Mouse (Mus musculus): ENCODE data around the gene Mbd3.
A peak's percentile ranks its signal among the peaks of the same experiment; 100 is the strongest.

Mbd3 gene

GRCm38 (mm10) chr10:80423562-80423961 lies 24.2 kb upstream of the Mbd3 start:
- DNase-seq = peak in 1 of 2 experiments; percentile 39

GRCm38 (mm10) chr10:80421651-80422472 lies 22.5 kb upstream of the Mbd3 start:
- no peak for DNase-seq

- DNase-seq = no peak
Observed at GRCm38 (mm10) chr10:80421208-80421607, 21.9 kb upstream of the Mbd3 start.

- no peak for DNase-seq
Observed at GRCm38 (mm10) chr10:80420729-80421128, 21.4 kb upstream of the Mbd3 start.

- no peak for DNase-seq
Observed at GRCm38 (mm10) chr10:80419419-80419818, 20.1 kb upstream of the Mbd3 start.

GRCm38 (mm10) chr10:80418311-80418710 lies 19.0 kb upstream of the Mbd3 start:
- DNase-seq = peak; percentile 34 to 60

- no peak for DNase-seq
Observed at GRCm38 (mm10) chr10:80417841-80418240, 18.5 kb upstream of the Mbd3 start.

- no peak for DNase-seq
Observed at GRCm38 (mm10) chr10:80417371-80417770, 18.0 kb upstream of the Mbd3 start.

GRCm38 (mm10) chr10:80415566-80415965 lies 16.2 kb upstream of the Mbd3 start:
- no peak for DNase-seq

- no peak for DNase-seq
Observed at GRCm38 (mm10) chr10:80412656-80413541, 13.5 kb upstream of the Mbd3 start.

- no peak for DNase-seq
Observed at GRCm38 (mm10) chr10:80407924-80408323, 8.6 kb upstream of the Mbd3 start.

- DNase-seq = peak; percentile 94
Observed at GRCm38 (mm10) chr10:80406684-80407501, 7.5 kb upstream of the Mbd3 start, which contains the start of gene Uqcr11. TSS of gene Uqcr11 (minus strand) at chr10:80406830.

GRCm38 (mm10) chr10:80405481-80406173 lies 6.3 kb upstream of the Mbd3 start:
- peak in 1 of 2 experiments; percentile 33 for DNase-seq

GRCm38 (mm10) chr10:80403044-80403692 lies 3.8 kb upstream of the Mbd3 start:
- DNase-seq = peak; percentile 64 to 69

GRCm38 (mm10) chr10:80400704-80401161 lies 1.4 kb upstream of the Mbd3 start:
- DNase-seq = no peak

GRCm38 (mm10) chr10:80399973-80400703 lies 788 bp upstream of the Mbd3 start:
- no peak for DNase-seq

GRCm38 (mm10) chr10:80398719-80399190 lies 595 bp downstream of the Mbd3 start:
- DNase-seq = peak; percentile 98 to 99

- no peak for DNase-seq
Observed at GRCm38 (mm10) chr10:80398174-80398535, 1.2 kb downstream of the Mbd3 start.

- no peak for DNase-seq
Observed at GRCm38 (mm10) chr10:80397524-80398173, 1.7 kb downstream of the Mbd3 start.
